Mouse (Mus musculus): ENCODE data around the gene Pla2g12b. TPM values are rescaled to one million over a fixed set of nuclear protein-coding genes. Genes with fewer than 3 reads are reported as not detected.
A peak's percentile ranks its signal among the peaks of the same experiment; 100 is the strongest.

Pla2g12b gene
- polyA plus RNA-seq, 1 experiment = not detected

- no peak overlapping the region for H3K27ac ChIP-seq (ENCODE audit: insufficient read depth, low read length)
- H3K4me1 ChIP-seq (ENCODE audit: control insufficient read depth, insufficient read depth, low read length) = no peaks in the 10 kb centered on the region
- no peaks in the 10 kb centered on the region for H3K9me3 ChIP-seq (replicated peaks; ENCODE audit: control insufficient read depth, insufficient read depth, low read length, poor library complexity, severe bottlenecking)
- no peaks in the 10 kb centered on the region for H3K27me3 ChIP-seq (ENCODE audit: control insufficient read depth, insufficient read depth, low read length, poor library complexity, severe bottlenecking)
- no peak overlapping the region for H3K4me3 ChIP-seq (ENCODE audit: low read depth, low read length)
- no peak overlapping the region for H3K9ac ChIP-seq (ENCODE audit: low read depth, poor library complexity, severe bottlenecking)
- H3K36me3 ChIP-seq (ENCODE audit: control insufficient read depth, insufficient read depth, low read length, poor library complexity, severe bottlenecking) = no peaks in the 10 kb centered on the region
- no peak for TF ChIP-seq POLR2A (IDR thresholded peaks at IDR 0.05; ENCODE audit: insufficient read depth, low read length)
Observed at GRCm38 (mm10) chr10:59443212-59443611, 39.8 kb downstream of the Pla2g12b start.

DNA sequence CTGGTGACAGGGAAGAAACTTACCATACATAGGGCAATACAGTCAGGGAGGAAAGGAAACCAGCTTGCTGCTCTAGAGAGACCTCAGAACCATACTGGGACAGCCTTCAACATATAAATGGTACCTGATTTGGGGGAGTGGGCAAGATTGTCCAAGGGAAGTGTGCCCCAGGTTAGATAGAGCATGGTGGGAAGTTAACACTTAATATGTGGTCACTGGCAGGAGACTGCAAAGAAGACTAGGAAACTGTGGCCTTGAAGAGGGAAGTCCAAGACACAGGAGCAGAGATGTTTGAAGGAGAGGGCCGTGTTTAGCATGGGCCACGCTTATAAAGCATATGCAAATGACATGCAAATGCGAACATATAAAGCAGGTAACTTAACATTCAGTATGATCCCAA, 40.6 kb downstream of the Pla2g12b start:
- H3K27me3 ChIP-seq (ENCODE audit: control insufficient read depth, insufficient read depth, low read length, poor library complexity, severe bottlenecking) = no peaks in the 10 kb centered on the region
- no peaks in the 10 kb centered on the region for H3K36me3 ChIP-seq (ENCODE audit: control insufficient read depth, insufficient read depth, low read length, poor library complexity, severe bottlenecking)
- no peaks in the 10 kb centered on the region for H3K9me3 ChIP-seq (replicated peaks; ENCODE audit: control insufficient read depth, insufficient read depth, low read length, poor library complexity, severe bottlenecking)
- no peak overlapping the region for H3K9ac ChIP-seq (ENCODE audit: low read depth, poor library complexity, severe bottlenecking)
- H3K4me3 ChIP-seq (ENCODE audit: low read depth, low read length) = no peak overlapping the region
- no peak for TF ChIP-seq CTCF (IDR thresholded peaks at IDR 0.05; ENCODE audit: low read depth, low read length)
- no peak for TF ChIP-seq POLR2A (IDR thresholded peaks at IDR 0.05; ENCODE audit: insufficient read depth, low read length)
- TF ChIP-seq EP300 (IDR thresholded peaks at IDR 0.05; ENCODE audit: insufficient read depth, low read depth, low read length) = no peak
- H3K27ac ChIP-seq (ENCODE audit: insufficient read depth, low read length) = no peak overlapping the region
- no peaks in the 10 kb centered on the region for H3K4me1 ChIP-seq (ENCODE audit: control insufficient read depth, insufficient read depth, low read length)

DNA sequence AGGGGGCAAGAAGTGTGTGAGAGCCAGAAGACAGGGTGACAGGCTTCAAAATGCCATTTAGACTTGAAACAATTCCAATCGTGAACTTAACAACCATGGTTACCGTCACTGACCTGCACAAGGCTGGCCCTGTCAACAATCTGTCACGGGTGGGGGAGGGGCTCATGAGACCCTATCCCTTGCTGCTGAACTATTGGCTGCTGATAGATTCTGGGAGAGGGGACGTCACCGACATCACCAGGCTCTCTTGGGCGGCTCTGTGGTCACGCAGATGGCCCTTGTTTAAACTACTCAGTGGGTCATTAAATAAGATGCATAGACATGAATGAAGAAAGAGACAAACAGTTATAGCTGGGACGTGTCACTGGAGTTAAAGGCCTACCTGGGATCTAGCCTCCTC, 41.2 kb downstream of the Pla2g12b start:
- TF ChIP-seq CTCF (IDR thresholded peaks at IDR 0.05; ENCODE audit: low read depth, low read length) (no peak), EP300 (IDR thresholded peaks at IDR 0.05; ENCODE audit: insufficient read depth, low read depth, low read length) (no peak), POLR2A (IDR thresholded peaks at IDR 0.05; ENCODE audit: insufficient read depth, low read length) (no peak)
- Histone ChIP-seq H3K4me1 (ENCODE audit: control insufficient read depth, insufficient read depth, low read length) (no peaks in the 10 kb centered on the region), H3K27ac (ENCODE audit: insufficient read depth, low read length) (no peak overlapping the region), H3K9me3 (replicated peaks; ENCODE audit: control insufficient read depth, insufficient read depth, low read length, poor library complexity, severe bottlenecking) (no peaks in the 10 kb centered on the region), H3K4me3 (ENCODE audit: low read depth, low read length) (no peak overlapping the region), H3K36me3 (ENCODE audit: control insufficient read depth, insufficient read depth, low read length, poor library complexity, severe bottlenecking) (no peaks in the 10 kb centered on the region), H3K9ac (ENCODE audit: low read depth, poor library complexity, severe bottlenecking) (no peak overlapping the region), H3K27me3 (ENCODE audit: control insufficient read depth, insufficient read depth, low read length, poor library complexity, severe bottlenecking) (no peaks in the 10 kb centered on the region)

DNA sequence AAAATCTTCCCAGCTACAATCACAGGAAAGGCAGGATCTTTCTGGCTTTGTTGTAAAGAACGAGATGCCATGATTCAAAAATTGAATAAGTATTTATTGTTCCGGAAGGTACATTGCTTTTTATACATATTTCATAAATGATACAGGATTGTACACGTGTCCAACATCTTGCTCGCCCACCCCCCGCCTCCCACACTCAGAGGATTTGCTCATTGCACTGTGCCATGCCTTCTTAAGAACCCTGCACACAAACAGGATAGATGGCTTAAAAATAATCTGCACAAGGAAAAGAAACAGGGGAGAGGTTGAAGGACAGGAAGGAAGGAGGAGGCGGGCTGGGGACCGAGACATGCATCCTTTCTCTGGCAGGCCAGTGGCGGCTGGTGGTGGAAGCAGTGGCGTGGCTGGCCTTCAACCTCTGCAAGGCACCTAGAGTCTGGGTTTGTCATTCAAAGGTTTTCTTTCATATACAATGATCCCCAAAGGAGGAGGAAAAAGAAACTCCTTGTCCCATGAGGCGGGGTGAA, 43.5 kb downstream of the Pla2g12b start:
- H3K27me3 ChIP-seq (ENCODE audit: control insufficient read depth, insufficient read depth, low read length, poor library complexity, severe bottlenecking) = no peaks in the 10 kb centered on the region
- H3K9ac ChIP-seq (ENCODE audit: low read depth, poor library complexity, severe bottlenecking) = no peak overlapping the region
- TF ChIP-seq POLR2A (IDR thresholded peaks at IDR 0.05; ENCODE audit: insufficient read depth, low read length) = no peak
- TF ChIP-seq CTCF (IDR thresholded peaks at IDR 0.05; ENCODE audit: low read depth, low read length) = no peak
- no peak for TF ChIP-seq EP300 (IDR thresholded peaks at IDR 0.05; ENCODE audit: insufficient read depth, low read depth, low read length)
- no peak overlapping the region for H3K4me3 ChIP-seq (ENCODE audit: low read depth, low read length)
- H3K4me1 ChIP-seq (ENCODE audit: control insufficient read depth, insufficient read depth, low read length) = no peaks in the 10 kb centered on the region
- no peak overlapping the region for H3K27ac ChIP-seq (ENCODE audit: insufficient read depth, low read length)
- no peaks in the 10 kb centered on the region for H3K36me3 ChIP-seq (ENCODE audit: control insufficient read depth, insufficient read depth, low read length, poor library complexity, severe bottlenecking)
- no peaks in the 10 kb centered on the region for H3K9me3 ChIP-seq (replicated peaks; ENCODE audit: control insufficient read depth, insufficient read depth, low read length, poor library complexity, severe bottlenecking)

DNA sequence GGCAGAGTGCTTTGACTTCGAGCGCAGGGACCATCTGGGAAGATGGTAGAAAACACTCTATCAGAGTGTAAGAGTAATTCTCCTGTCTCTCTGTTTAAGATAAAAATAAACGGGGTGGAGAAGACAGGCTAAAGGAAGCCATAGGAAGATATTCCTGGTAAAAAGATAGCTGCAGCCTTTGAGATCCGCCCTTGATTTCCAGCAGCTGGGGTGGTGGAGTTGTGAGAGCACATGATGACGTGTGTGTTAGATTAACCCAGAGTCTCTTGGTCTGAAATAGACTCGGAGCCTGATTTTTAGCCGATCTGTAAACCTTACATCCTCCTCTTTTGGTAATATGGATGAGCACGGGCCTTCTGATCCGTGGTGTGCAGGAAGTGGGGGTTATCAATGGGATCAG, 44.1 kb downstream of the Pla2g12b start:
- TF ChIP-seq CTCF (IDR thresholded peaks at IDR 0.05; ENCODE audit: low read depth, low read length) (no peak), EP300 (IDR thresholded peaks at IDR 0.05; ENCODE audit: insufficient read depth, low read depth, low read length) (no peak), POLR2A (IDR thresholded peaks at IDR 0.05; ENCODE audit: insufficient read depth, low read length) (no peak)
- H3K27me3 ChIP-seq (ENCODE audit: control insufficient read depth, insufficient read depth, low read length, poor library complexity, severe bottlenecking) = no peaks in the 10 kb centered on the region
- H3K9me3 ChIP-seq (replicated peaks; ENCODE audit: control insufficient read depth, insufficient read depth, low read length, poor library complexity, severe bottlenecking) = no peaks in the 10 kb centered on the region
- H3K27ac ChIP-seq (ENCODE audit: insufficient read depth, low read length) = no peak overlapping the region
- no peaks in the 10 kb centered on the region for H3K36me3 ChIP-seq (ENCODE audit: control insufficient read depth, insufficient read depth, low read length, poor library complexity, severe bottlenecking)
- no peaks in the 10 kb centered on the region for H3K4me1 ChIP-seq (ENCODE audit: control insufficient read depth, insufficient read depth, low read length)
- no peak overlapping the region for H3K4me3 ChIP-seq (ENCODE audit: low read depth, low read length)
- no peak overlapping the region for H3K9ac ChIP-seq (ENCODE audit: low read depth, poor library complexity, severe bottlenecking)

DNA sequence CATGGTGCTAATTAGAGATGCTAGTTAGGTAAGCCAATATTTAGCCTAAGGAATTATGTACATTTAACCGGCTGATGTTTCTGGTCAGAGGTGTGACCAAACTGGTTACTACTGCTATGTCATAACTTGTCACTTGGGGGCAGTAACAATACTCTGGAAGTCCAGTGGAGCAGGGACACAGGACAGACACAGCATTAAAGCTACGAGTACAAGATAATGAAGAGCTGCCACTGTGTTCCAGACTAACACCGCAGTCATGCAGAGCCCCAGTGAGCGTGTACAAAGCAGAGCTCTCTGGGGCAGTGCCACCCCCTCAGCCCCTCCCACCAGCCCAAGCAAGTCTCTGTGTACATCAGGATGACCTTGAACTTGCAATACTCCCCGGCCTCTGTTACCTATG, 48.4 kb downstream of the Pla2g12b start:
- H3K27ac ChIP-seq (ENCODE audit: insufficient read depth, low read length) = no peak overlapping the region

More for the DNA sequence above, 48.4 kb downstream of the Pla2g12b start:
- no peaks in the 10 kb centered on the region for H3K4me1 ChIP-seq (ENCODE audit: control insufficient read depth, insufficient read depth, low read length)
- no peaks in the 10 kb centered on the region for H3K36me3 ChIP-seq (ENCODE audit: control insufficient read depth, insufficient read depth, low read length, poor library complexity, severe bottlenecking)
- H3K9me3 ChIP-seq (replicated peaks; ENCODE audit: control insufficient read depth, insufficient read depth, low read length, poor library complexity, severe bottlenecking) = no peaks in the 10 kb centered on the region
- TF ChIP-seq POLR2A (IDR thresholded peaks at IDR 0.05; ENCODE audit: insufficient read depth, low read length) (no peak), CTCF (IDR thresholded peaks at IDR 0.05; ENCODE audit: low read depth, low read length) (peak; percentile 31), EP300 (IDR thresholded peaks at IDR 0.05; ENCODE audit: insufficient read depth, low read depth, low read length) (no peak)
- H3K9ac ChIP-seq (ENCODE audit: low read depth, poor library complexity, severe bottlenecking) = no peak overlapping the region
- H3K4me3 ChIP-seq (ENCODE audit: low read depth, low read length) = no peak overlapping the region
- H3K27me3 ChIP-seq (ENCODE audit: control insufficient read depth, insufficient read depth, low read length, poor library complexity, severe bottlenecking) = no peaks in the 10 kb centered on the region

All from ES-Bruce4 (cell line).